Comparison of ENCODE assay signal across 8 mouse cellular contexts in genomic region chr4:153417164-153417896, GRCm38 (mm10).
DNase-seq lines count a peak whose midpoint lies in the region; ATAC-seq and TF ChIP-seq lines count a peak whose summit lies in the region.

No protein-coding gene starts in this region.

- H3K27ac ChIP-seq in kidney, postnatal 0 days = peak overlapping the region; percentile 47; the same call in 1 of the 2 replicates
- H3K27ac ChIP-seq in hindbrain, embryonic 12.5 days = no peak overlapping the region

- peak; percentile 28 for DNase-seq in kidney, postnatal 0 days (ENCODE audit: low spot score)
- DNase-seq in kidney, postnatal 25 days = no peak
- DNase-seq in embryo, embryonic 10.5 days (ENCODE audit: low spot score) = peak; percentile 80
- DNase-seq in neural tube, embryonic 10.5 days (ENCODE audit: extremely low spot score, low spot score) = peak; percentile 58
- no peak for DNase-seq in right cerebral cortex, postnatal 10 days (ENCODE audit: low spot score in 2 of 2)

- ATAC-seq in kidney, postnatal 0 days (replicated peaks; ENCODE audit: low FRiP score, low read depth) = peak; percentile 79; the same call in 1 of the 2 replicates
- ATAC-seq in hindbrain, embryonic 12.5 days (ENCODE audit: low FRiP score) = peak; percentile 74
- no peak for ATAC-seq in erythroblast, adult 5-6 weeks (replicated peaks; ENCODE audit: low FRiP score, poor library complexity, severe bottlenecking)
- no peak for ATAC-seq in monocyte, adult 5-6 weeks (replicated peaks; ENCODE audit: insufficient number of reproducible peaks, low FRiP score, low TSS enrichment, poor library complexity, severe bottlenecking)

- peak overlapping the region; percentile 17; the same call in 1 of the 2 replicates for H3K4me3 ChIP-seq in kidney, postnatal 0 days (replicated peaks; ENCODE audit: low read depth, low read length)
- H3K4me3 ChIP-seq in hindbrain, embryonic 12.5 days = peak overlapping the region; percentile 18

- no peak overlapping the region for H3K9ac ChIP-seq in kidney, postnatal 0 days (ENCODE audit: low read depth, low read length)
- H3K9ac ChIP-seq in hindbrain, embryonic 12.5 days = no peak overlapping the region

- no peaks in the 10 kb centered on the region for H3K27me3 ChIP-seq in kidney, postnatal 0 days (ENCODE audit: insufficient read depth, low read length)
- peaks cover 3% of the 10 kb centered on the region; the same call in 1 of the 2 replicates for H3K27me3 ChIP-seq in hindbrain, embryonic 12.5 days

- WGBS in kidney, postnatal 0 days = 1% methylated on average over 23 of the region's 23 CpGs
- 6% methylated on average over 23 of the region's 23 CpGs for WGBS in hindbrain, embryonic 12.5 days

- H3K4me1 ChIP-seq in kidney, postnatal 0 days (replicated peaks; ENCODE audit: insufficient read depth, low read length) = no peaks in the 10 kb centered on the region; the same call in 1 of the 2 replicates
- peaks cover 18% of the 10 kb centered on the region for H3K4me1 ChIP-seq in hindbrain, embryonic 12.5 days

- peak overlapping the region; percentile 53 for H3K4me2 ChIP-seq in kidney, postnatal 0 days (ENCODE audit: low read length)
- H3K4me2 ChIP-seq in hindbrain, embryonic 12.5 days (replicated peaks) = peak overlapping the region; percentile 47

- TF ChIP-seq CTCF in kidney, postnatal 0 days (IDR thresholded peaks at IDR 0.05; ENCODE audit: low read depth) = no peak

- H3K36me3 ChIP-seq in kidney, postnatal 0 days (ENCODE audit: insufficient read depth, low read length) = no peaks in the 10 kb centered on the region
- H3K36me3 ChIP-seq in hindbrain, embryonic 12.5 days = no peaks in the 10 kb centered on the region

- no peaks in the 10 kb centered on the region for H3K9me3 ChIP-seq in kidney, postnatal 0 days (replicated peaks; ENCODE audit: low read length)
- no peaks in the 10 kb centered on the region for H3K9me3 ChIP-seq in hindbrain, embryonic 12.5 days (replicated peaks)

Comparison
In these comparisons a context has a peak if more than half of its experiments do, and no peak if none do; other contexts are left out.
1. DNase-seq: peak in kidney, postnatal 0 days (single experiment), embryo, embryonic 10.5 days (single experiment) and neural tube, embryonic 10.5 days (single experiment); none in kidney, postnatal 25 days (0 of 2) and right cerebral cortex, postnatal 10 days (0 of 2).
2. ATAC-seq: peak in kidney, postnatal 0 days (single experiment) and hindbrain, embryonic 12.5 days (single experiment); none in erythroblast, adult 5-6 weeks (single experiment) and monocyte, adult 5-6 weeks (single experiment).